Mouse (Mus musculus) midbrain, embryonic 11.5 days (tissue): ENCODE results near the gene Tmcc3. TPM values are rescaled to one million over a fixed set of nuclear protein-coding genes. Genes with fewer than 3 reads are reported as not detected.

Experiments
- ATAC-seq: fragments of 200-750 bp; cut with Nextera tagmentation; 2 replicates; pipeline ENCODE4 v1.8.0; 2017; ENCODE audit warnings: moderate TSS enrichment, moderate library complexity; ENCODE audit not compliant: low FRiP score
- DNase-seq: peaks from one replicate; pipeline ENCODE4 v3.0.0; 2015; ENCODE audit warnings: low spot score; ENCODE audit errors: missing footprints
- H3K27ac ChIP-seq: fragments of 300-500 bp; sonication (generic); 2 replicates; pipeline ENCODE4 v1.5.1; 2014; ENCODE audit warnings: low read depth, low read length
- H3K27me3 ChIP-seq: fragments of 300-500 bp; sonication (generic); 2 replicates; pipeline ENCODE4 v1.6.1; 2014; ENCODE audit warnings: mild to moderate bottlenecking, low read length, moderate library complexity, mixed read lengths; ENCODE audit not compliant: control insufficient read depth, insufficient read depth
- H3K36me3 ChIP-seq: fragments of 300-500 bp; sonication (generic); 2 replicates; pipeline ENCODE4 v1.6.1; 2014; ENCODE audit warnings: mild to moderate bottlenecking, low read length, moderate library complexity, mixed read lengths; ENCODE audit not compliant: control insufficient read depth, insufficient read depth
- H3K4me1 ChIP-seq: fragments of 300-500 bp; sonication (generic); 2 replicates; pipeline ENCODE4 v1.6.1; 2014; ENCODE audit warnings: low read length; ENCODE audit not compliant: control insufficient read depth, insufficient read depth
- H3K4me2 ChIP-seq: fragments of 300-500 bp; sonication (generic); 2 replicates; pipeline ENCODE4 v1.6.1; 2014; ENCODE audit warnings: mild to moderate bottlenecking, moderate library complexity
- H3K4me3 ChIP-seq: fragments of 300-500 bp; sonication (generic); 2 replicates; pipeline ENCODE4 v1.5.1; 2014; ENCODE audit warnings: low read depth, low read length
- H3K9ac ChIP-seq: fragments of 300-500 bp; sonication (generic); 2 replicates; pipeline ENCODE4 v1.6.1; 2014; ENCODE audit warnings: low read length
- H3K9me3 ChIP-seq: fragments of 300-500 bp; sonication (generic); 2 replicates; pipeline ENCODE4 v1.6.1; 2016; ENCODE audit warnings: low read length; ENCODE audit not compliant: control insufficient read depth
- WGBS: fragments of 180-500 bp; shearing (Covaris S2); extraction: QIAGEN DNeasy Blood & Tissue Kit; methylation state at CpG from one replicate; pipeline ENCODE4 v1.1.7; 2014; 5-methylcytosine and 5-hydroxymethylcytosine counted together
- polyA plus RNA-seq: library from polyadenylated mRNA; unstranded; fragments of >200 nt; fragmentation: Nextera tagmentation; extraction: Ambion mirVana; gene quantifications from 2 replicates; pipeline ENCODE4 v1.2.1, GENCODE M21; 2014

Gene Tmcc3
- polyA plus RNA-seq, 1 experiment from 2014 or later: 3.2 TPM

- Histone ChIP-seq H3K27ac (no peak overlapping the region), H3K9ac (no peak overlapping the region), H3K4me3 (no peak overlapping the region), H3K9me3 (no peaks in the 10 kb centered on the region), H3K4me1 (no peaks in the 10 kb centered on the region), H3K36me3 (no peaks in the 10 kb centered on the region), H3K27me3 (no peaks in the 10 kb centered on the region), H3K4me2 (no peak overlapping the region)
- 83% methylated on average over 7 of the region's 7 CpGs for WGBS
- no peak for ATAC-seq
- DNase-seq: no peak
Measured at GRCm38 (mm10) chr10:94442725-94443124, 131.0 kb downstream of the Tmcc3 start.

GRCm38 (mm10) chr10:94443453-94443852 is 131.7 kb downstream of the Tmcc3 start:
- Histone ChIP-seq H3K9me3 (no peaks in the 10 kb centered on the region), H3K4me3 (no peak overlapping the region), H3K27me3 (no peaks in the 10 kb centered on the region), H3K4me1 (no peaks in the 10 kb centered on the region), H3K4me2 (no peak overlapping the region), H3K36me3 (no peaks in the 10 kb centered on the region), H3K9ac (no peak overlapping the region), H3K27ac (no peak overlapping the region)
- DNase-seq: no peak
- WGBS: 86% methylated on average over 4 of the region's 4 CpGs
- ATAC-seq: no peak

GRCm38 (mm10) chr10:94445192-94445591 is 133.4 kb downstream of the Tmcc3 start:
- H3K4me1 ChIP-seq: no peaks in the 10 kb centered on the region
- no peak overlapping the region for H3K4me3 ChIP-seq
- 94% methylated on average over 7 of the region's 7 CpGs for WGBS
- H3K9me3 ChIP-seq: no peaks in the 10 kb centered on the region
- H3K9ac ChIP-seq: no peak overlapping the region
- DNase-seq (no peak), ATAC-seq (no peak)
- H3K27me3 ChIP-seq: no peaks in the 10 kb centered on the region
- H3K36me3 ChIP-seq: no peaks in the 10 kb centered on the region
- H3K4me2 ChIP-seq: no peak overlapping the region
- no peak overlapping the region for H3K27ac ChIP-seq

- 80% methylated on average over 7 of the region's 7 CpGs for WGBS
- Histone ChIP-seq H3K4me2 (no peak overlapping the region), H3K9me3 (no peaks in the 10 kb centered on the region), H3K27ac (no peak overlapping the region), H3K4me3 (no peak overlapping the region), H3K36me3 (no peaks in the 10 kb centered on the region), H3K4me1 (no peaks in the 10 kb centered on the region), H3K27me3 (no peaks in the 10 kb centered on the region), H3K9ac (no peak overlapping the region)
- DNase-seq (no peak), ATAC-seq (no peak)
Measured at GRCm38 (mm10) chr10:94446379-94447008, 134.7 kb downstream of the Tmcc3 start.

GRCm38 (mm10) chr10:94449676-94450075 is 137.9 kb downstream of the Tmcc3 start:
- 81% methylated on average over 3 of the region's 3 CpGs for WGBS
- no peaks in the 10 kb centered on the region for H3K4me1 ChIP-seq
- ATAC-seq: no peak

GRCm38 (mm10) chr10:94450781-94451180 is 139.0 kb downstream of the Tmcc3 start:
- H3K27me3 ChIP-seq: no peaks in the 10 kb centered on the region
- H3K4me3 ChIP-seq: no peak overlapping the region
- H3K4me2 ChIP-seq: no peak overlapping the region
- no peaks in the 10 kb centered on the region for H3K9me3 ChIP-seq
- no peak overlapping the region for H3K9ac ChIP-seq
- ATAC-seq (no peak), DNase-seq (no peak)
- WGBS: 70% methylated on average over 8 of the region's 8 CpGs
- no peaks in the 10 kb centered on the region for H3K36me3 ChIP-seq
- no peaks in the 10 kb centered on the region for H3K4me1 ChIP-seq
- H3K27ac ChIP-seq: no peak overlapping the region

More at GRCm38 (mm10) chr10:94449676-94450075, 137.9 kb downstream of the Tmcc3 start:
- Histone ChIP-seq H3K4me3 (no peak overlapping the region), H3K9ac (no peak overlapping the region), H3K4me2 (no peak overlapping the region), H3K9me3 (no peaks in the 10 kb centered on the region), H3K36me3 (no peaks in the 10 kb centered on the region), H3K27ac (no peak overlapping the region), H3K27me3 (no peaks in the 10 kb centered on the region)
- no peak for DNase-seq

- Histone ChIP-seq H3K9me3 (no peaks in the 10 kb centered on the region; the same call in 1 of the 2 replicates), H3K4me3 (no peak overlapping the region), H3K27me3 (no peaks in the 10 kb centered on the region), H3K27ac (no peak overlapping the region), H3K4me1 (peaks cover 2% of the 10 kb centered on the region; the same call in 1 of the 2 replicates), H3K4me2 (no peak overlapping the region), H3K36me3 (no peaks in the 10 kb centered on the region), H3K9ac (no peak overlapping the region)
- 74% methylated on average over 1 of the region's 1 CpGs for WGBS
- ATAC-seq (no peak), DNase-seq (no peak)
Measured at GRCm38 (mm10) chr10:94457454-94457853, 145.7 kb downstream of the Tmcc3 start.

- Histone ChIP-seq H3K27ac (no peak overlapping the region), H3K4me1 (peaks cover 2% of the 10 kb centered on the region; the same call in 1 of the 2 replicates), H3K9ac (no peak overlapping the region), H3K9me3 (no peaks in the 10 kb centered on the region; the same call in 1 of the 2 replicates), H3K27me3 (no peaks in the 10 kb centered on the region), H3K4me2 (no peak overlapping the region), H3K4me3 (no peak overlapping the region), H3K36me3 (no peaks in the 10 kb centered on the region)
- ATAC-seq: no peak
- WGBS: 65% methylated on average over 6 of the region's 6 CpGs
- no peak for DNase-seq
Measured at GRCm38 (mm10) chr10:94458690-94459089, 146.9 kb downstream of the Tmcc3 start.

GRCm38 (mm10) chr10:94461378-94461777 is 149.6 kb downstream of the Tmcc3 start:
- no peaks in the 10 kb centered on the region for H3K36me3 ChIP-seq
- H3K4me1 ChIP-seq: peaks cover 2% of the 10 kb centered on the region; the same call in 1 of the 2 replicates
- no peaks in the 10 kb centered on the region; the same call in 1 of the 2 replicates for H3K9me3 ChIP-seq
- H3K4me3 ChIP-seq: no peak overlapping the region
- H3K9ac ChIP-seq: no peak overlapping the region
- DNase-seq: no peak
- H3K27me3 ChIP-seq: no peaks in the 10 kb centered on the region
- WGBS: 85% methylated on average over 3 of the region's 3 CpGs
- H3K4me2 ChIP-seq: no peak overlapping the region
- H3K27ac ChIP-seq: no peak overlapping the region
- no peak for ATAC-seq
